Mouse (Mus musculus) forebrain, postnatal 0 days (tissue): ENCODE measurements around the gene Heg1. TPM values are rescaled to one million over a fixed set of nuclear protein-coding genes. Genes with fewer than 3 reads are reported as not detected.

Source experiments
- ATAC-seq: fragments of 200-750 bp; cut with Nextera tagmentation; 2 replicates; pipeline ENCODE4 v1.8.0; 2017; ENCODE audit warnings: mild to moderate bottlenecking, moderate library complexity
- DNase-seq: peaks from one replicate; pipeline ENCODE4 v3.0.0-alpha.2; 2015
- H3K27ac ChIP-seq: fragments of 300-500 bp; sonication (generic); 2 replicates; pipeline ENCODE4 v1.5.1; 2014; ENCODE audit warnings: low read depth, mild to moderate bottlenecking, antibody characterized with exemption, low read length, moderate library complexity, mixed read lengths
- H3K27me3 ChIP-seq: fragments of 300-500 bp; sonication (generic); 2 replicates; pipeline ENCODE4 v1.6.1; 2014; ENCODE audit warnings: mild to moderate bottlenecking, low read length, mixed read lengths; ENCODE audit not compliant: insufficient read depth
- H3K36me3 ChIP-seq: fragments of 300-500 bp; sonication (generic); 2 replicates; pipeline ENCODE4 v1.6.1; 2014; ENCODE audit warnings: mild to moderate bottlenecking, moderate library complexity; ENCODE audit not compliant: insufficient read depth
- H3K4me1 ChIP-seq: fragments of 300-500 bp; sonication (generic); 2 replicates; pipeline ENCODE4 v1.6.1; 2014; ENCODE audit warnings: antibody characterized with exemption; ENCODE audit not compliant: insufficient read depth
- H3K4me2 ChIP-seq: fragments of 300-500 bp; sonication (generic); 2 replicates; pipeline ENCODE4 v1.6.1; 2014; ENCODE audit warnings: low read depth, mild to moderate bottlenecking, moderate library complexity
- H3K4me3 ChIP-seq: fragments of 300-500 bp; sonication (generic); 2 replicates; pipeline ENCODE4 v1.5.1; 2014; ENCODE audit warnings: low read depth, low read length, mixed read lengths
- H3K9ac ChIP-seq: fragments of 300-500 bp; sonication (generic); 2 replicates; pipeline ENCODE4 v1.6.1; 2014; ENCODE audit warnings: mild to moderate bottlenecking
- H3K9me3 ChIP-seq: fragments of 300-500 bp; sonication (generic); 2 replicates; pipeline ENCODE4 v1.6.1; 2016; ENCODE audit warnings: low read length
- CTCF ChIP-seq: sonication (generic); IDR thresholded peaks from 2 replicates; pipeline ENCODE4 v1.5.1; 2016; ENCODE audit warnings: antibody characterized with exemption, control low read depth, low read depth
- WGBS: fragments of 180-500 bp; shearing (Covaris S2); extraction: QIAGEN DNeasy Blood & Tissue Kit; methylation state at CpG from one replicate; pipeline ENCODE4 v1.1.7; 2014; 5-methylcytosine and 5-hydroxymethylcytosine counted together
- polyA plus RNA-seq: library from polyadenylated mRNA; unstranded; fragments of >200 nt; fragmentation: Nextera tagmentation; extraction: Ambion mirVana; gene quantifications from 2 replicates; pipeline ENCODE4 v1.2.1, GENCODE M21; 2015
- total RNA-seq: library from RNA; depleted of rRNA; stranded (reverse); fragments of >200 nt; gene quantifications from 2 replicates; pipeline ENCODE4 v1.2.3, GENCODE M21; 2014

The Heg1 gene
- total and polyA plus RNA-seq, 2 experiments from 2014 or later: 8.0 to 19.9 TPM

DNA sequence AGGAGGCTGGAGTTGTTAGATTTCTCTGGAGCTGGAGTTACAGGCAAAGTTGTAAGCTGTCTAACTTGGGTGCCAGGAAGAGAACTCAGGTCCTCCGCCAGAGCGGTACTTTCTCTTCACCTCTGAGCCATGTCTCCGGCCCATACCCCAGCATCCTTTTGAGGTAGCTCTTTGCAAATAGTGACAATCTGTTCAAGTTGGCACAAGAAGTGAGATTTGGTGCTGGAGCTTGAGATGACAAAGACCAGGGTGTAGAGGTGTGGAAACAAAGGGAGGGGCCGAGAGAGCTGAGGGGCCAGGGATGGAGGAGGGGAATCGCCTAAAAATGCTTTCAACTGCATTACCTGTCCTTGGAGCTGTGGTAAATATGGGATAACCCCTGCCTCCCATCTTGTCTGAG is 24.6 kb upstream of the Heg1 start:
- ATAC-seq: no peak
- H3K4me3 ChIP-seq: no peak overlapping the region
- no peak for DNase-seq
- no peak for TF ChIP-seq CTCF
- no peaks in the 10 kb centered on the region for H3K36me3 ChIP-seq
- no peak overlapping the region for H3K9ac ChIP-seq
- no peak overlapping the region for H3K4me2 ChIP-seq
- H3K9me3 ChIP-seq: no peaks in the 10 kb centered on the region
- no peak overlapping the region for H3K27ac ChIP-seq
- no peaks in the 10 kb centered on the region for H3K4me1 ChIP-seq
- H3K27me3 ChIP-seq: no peaks in the 10 kb centered on the region
- WGBS: 77% methylated on average over 5 of the region's 5 CpGs

DNA sequence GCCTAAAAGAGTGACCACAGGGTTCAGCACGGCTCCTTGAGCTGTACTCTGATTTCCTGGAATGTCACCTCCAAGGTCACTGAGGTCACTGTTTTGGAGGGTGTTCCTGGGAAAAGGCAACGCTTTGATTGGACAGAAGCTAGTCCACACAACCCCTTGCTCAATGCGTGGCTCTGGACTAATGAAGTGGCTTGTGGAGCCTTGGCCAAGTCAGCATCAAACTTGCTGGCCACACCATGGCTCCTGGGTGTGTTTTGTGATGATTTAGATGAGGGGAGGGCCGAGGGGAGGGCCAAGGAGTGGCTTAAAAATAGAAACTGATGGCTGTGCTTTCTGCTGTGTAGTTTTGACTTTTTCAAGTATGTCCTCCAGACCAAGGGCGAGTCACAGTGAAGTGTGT is 24.0 kb upstream of the Heg1 start:
- ATAC-seq: no peak
- no peaks in the 10 kb centered on the region for H3K36me3 ChIP-seq
- 77% methylated on average over 5 of the region's 5 CpGs for WGBS
- TF ChIP-seq CTCF: no peak
- no peak overlapping the region for H3K4me2 ChIP-seq
- no peak overlapping the region for H3K9ac ChIP-seq
- no peak overlapping the region for H3K4me3 ChIP-seq
- H3K27ac ChIP-seq: no peak overlapping the region
- H3K4me1 ChIP-seq: no peaks in the 10 kb centered on the region
- H3K27me3 ChIP-seq: no peaks in the 10 kb centered on the region
- no peaks in the 10 kb centered on the region for H3K9me3 ChIP-seq
- no peak for DNase-seq

DNA sequence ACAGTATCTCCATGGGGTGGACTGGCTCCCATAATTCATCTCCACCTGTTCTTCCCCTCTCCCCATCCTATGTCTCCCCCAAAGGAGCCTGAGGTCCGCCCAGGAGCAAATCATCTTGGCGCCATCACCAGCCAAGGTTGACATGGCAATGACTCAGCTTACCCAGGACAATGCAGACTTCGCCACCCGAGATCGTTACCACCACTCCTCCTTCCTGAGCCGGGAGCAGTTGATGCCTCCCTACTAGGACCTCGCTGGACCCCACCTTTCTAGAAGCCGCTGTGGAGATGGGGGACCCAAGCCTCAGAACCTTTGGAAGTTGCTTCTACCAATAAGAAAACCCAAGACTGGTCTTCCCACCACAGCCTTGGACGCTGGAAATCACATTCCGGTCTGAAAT is 21.3 kb upstream of the Heg1 start:
- Histone ChIP-seq H3K36me3 (no peaks in the 10 kb centered on the region), H3K4me3 (no peak overlapping the region), H3K4me1 (no peaks in the 10 kb centered on the region), H3K27me3 (no peaks in the 10 kb centered on the region), H3K9ac (no peak overlapping the region), H3K9me3 (no peaks in the 10 kb centered on the region), H3K4me2 (no peak overlapping the region), H3K27ac (no peak overlapping the region)
- 96% methylated on average over 10 of the region's 10 CpGs for WGBS
- TF ChIP-seq CTCF: no peak
- ATAC-seq: no peak
- DNase-seq: no peak

DNA sequence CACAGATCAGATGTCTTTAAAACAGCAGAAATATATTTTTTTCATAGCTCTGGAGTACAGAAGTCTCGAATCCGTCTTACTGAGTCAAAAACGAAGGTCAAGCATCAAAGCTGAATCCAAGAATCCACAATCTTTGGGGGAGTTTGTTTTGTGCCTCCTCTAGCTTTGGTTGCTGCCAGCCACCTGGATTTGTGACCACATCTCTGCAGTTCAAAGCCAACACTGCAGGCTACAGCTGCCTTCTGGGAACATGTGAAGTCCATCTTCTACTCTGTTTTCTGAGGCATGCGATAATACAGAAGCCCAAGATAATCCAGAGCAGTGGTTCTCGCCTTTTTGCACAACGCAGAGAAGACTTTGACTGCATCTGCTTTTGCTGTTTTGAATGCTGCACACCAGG is 17.9 kb upstream of the Heg1 start:
- no peak overlapping the region for H3K27ac ChIP-seq
- WGBS: 85% methylated on average over 6 of the region's 6 CpGs
- DNase-seq (no peak), ATAC-seq (no peak)
- no peak for TF ChIP-seq CTCF
- no peak overlapping the region for H3K4me2 ChIP-seq
- no peak overlapping the region for H3K4me3 ChIP-seq
- H3K4me1 ChIP-seq: no peaks in the 10 kb centered on the region
- H3K9ac ChIP-seq: no peak overlapping the region
- no peaks in the 10 kb centered on the region for H3K36me3 ChIP-seq
- H3K27me3 ChIP-seq: no peaks in the 10 kb centered on the region
- H3K9me3 ChIP-seq: no peaks in the 10 kb centered on the region

DNA sequence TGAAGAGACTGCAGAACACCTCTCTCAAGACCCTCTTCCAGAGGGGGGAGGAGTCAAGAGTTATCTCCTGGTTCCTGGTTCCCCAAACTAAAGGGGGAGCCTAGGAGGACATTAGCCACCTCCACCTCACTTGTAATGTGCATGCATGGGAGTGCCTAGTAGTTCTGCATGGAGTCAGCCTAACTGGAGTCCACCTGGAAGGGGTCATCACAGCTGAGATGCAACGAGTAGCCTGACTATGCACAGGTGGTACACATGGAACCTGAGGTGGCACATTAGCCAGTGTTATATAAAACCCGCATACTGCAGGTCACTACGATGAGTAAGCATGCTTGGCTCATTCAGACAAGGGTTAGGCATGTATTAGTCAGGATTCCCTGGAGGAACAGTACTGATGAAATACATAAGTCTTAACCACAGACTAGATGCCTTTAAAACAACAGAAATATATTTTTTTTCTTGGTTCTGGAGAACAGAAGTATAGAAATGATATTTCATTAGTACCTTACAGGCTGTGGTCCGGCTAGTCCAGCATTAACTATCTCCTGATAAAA is 17.1 kb upstream of the Heg1 start:
- Histone ChIP-seq H3K9me3 (no peaks in the 10 kb centered on the region), H3K27ac (no peak overlapping the region), H3K4me3 (no peak overlapping the region), H3K4me1 (no peaks in the 10 kb centered on the region), H3K27me3 (no peaks in the 10 kb centered on the region), H3K36me3 (no peaks in the 10 kb centered on the region), H3K4me2 (no peak overlapping the region), H3K9ac (no peak overlapping the region)
- DNase-seq: no peak
- ATAC-seq: no peak
- TF ChIP-seq CTCF: no peak
- WGBS: 94% methylated on average over 4 of the region's 4 CpGs

DNA sequence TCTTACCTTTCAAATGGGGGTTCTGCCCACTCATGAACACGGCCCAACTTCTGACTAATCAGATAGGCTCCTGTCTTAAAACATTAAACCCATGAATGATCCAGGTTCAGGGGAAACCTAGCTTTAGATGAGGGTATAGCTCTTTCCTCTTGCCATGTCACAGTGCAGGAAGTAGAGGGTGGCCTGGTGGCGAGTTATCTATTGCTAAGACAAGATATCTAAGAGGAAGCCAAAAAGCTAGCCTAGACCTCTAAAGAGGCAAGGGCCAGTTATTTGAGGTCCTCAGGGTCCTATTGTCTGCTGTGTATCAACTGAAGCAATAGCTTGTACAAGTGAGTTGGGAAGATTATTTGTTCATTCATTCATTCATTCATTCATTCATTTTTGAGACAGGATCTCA is 15.7 kb upstream of the Heg1 start:
- Histone ChIP-seq H3K9me3 (no peaks in the 10 kb centered on the region), H3K4me1 (no peaks in the 10 kb centered on the region), H3K9ac (no peak overlapping the region), H3K36me3 (no peaks in the 10 kb centered on the region), H3K27ac (no peak overlapping the region), H3K27me3 (no peaks in the 10 kb centered on the region), H3K4me3 (no peak overlapping the region), H3K4me2 (no peak overlapping the region)
- WGBS: 94% methylated on average over 2 of the region's 2 CpGs
- DNase-seq: no peak
- TF ChIP-seq CTCF: no peak
- no peak for ATAC-seq

DNA sequence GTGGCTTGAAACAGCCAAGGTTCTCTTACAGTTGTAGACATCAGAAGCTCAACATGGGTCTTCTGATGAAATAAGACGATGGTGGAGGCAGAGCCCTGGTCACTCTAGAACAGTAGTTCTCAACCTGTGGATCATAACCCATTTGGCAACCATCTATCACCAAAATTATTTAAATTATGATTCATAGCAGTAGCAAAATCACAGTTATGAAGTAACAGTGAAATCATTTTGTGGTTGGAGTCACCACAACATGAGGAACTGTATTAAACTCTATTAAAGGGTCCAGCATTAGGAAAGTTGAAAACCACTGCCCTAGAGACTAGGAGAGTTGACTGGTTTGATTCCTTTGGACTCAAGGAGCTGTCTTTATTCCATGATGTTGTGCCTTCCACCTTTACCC is 15.1 kb upstream of the Heg1 start:
- H3K9ac ChIP-seq: no peak overlapping the region

DNA sequence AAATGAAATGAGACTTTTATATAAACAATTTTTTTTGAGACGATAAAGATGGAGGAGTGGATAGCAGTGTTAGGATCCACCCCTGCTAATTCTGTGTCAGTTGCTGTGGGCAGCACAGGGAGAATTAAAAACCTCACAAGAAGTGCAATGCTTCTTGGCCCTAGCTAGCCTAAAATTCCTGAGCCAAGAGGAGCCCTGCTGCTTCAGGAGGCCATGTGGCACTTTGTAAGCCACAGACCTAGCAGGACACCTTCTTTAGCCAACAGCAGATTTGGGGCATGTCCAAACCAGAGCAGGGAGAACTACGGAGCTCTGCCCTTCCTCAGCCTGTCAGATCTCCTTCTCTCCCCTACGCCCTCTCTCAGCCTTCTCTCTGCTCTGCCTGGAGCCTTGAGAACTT is 13.8 kb upstream of the Heg1 start:
- DNase-seq (no peak), ATAC-seq (no peak)
- no peaks in the 10 kb centered on the region for H3K4me1 ChIP-seq
- H3K4me2 ChIP-seq: no peak overlapping the region
- no peaks in the 10 kb centered on the region for H3K27me3 ChIP-seq
- no peak overlapping the region for H3K4me3 ChIP-seq
- no peak overlapping the region for H3K27ac ChIP-seq
- no peak overlapping the region for H3K9ac ChIP-seq
- no peaks in the 10 kb centered on the region for H3K36me3 ChIP-seq
- H3K9me3 ChIP-seq: no peaks in the 10 kb centered on the region
- no peak for TF ChIP-seq CTCF
- WGBS: 76% methylated on average over 3 of the region's 3 CpGs

More for the DNA sequence above, 15.1 kb upstream of the Heg1 start:
- H3K4me1 ChIP-seq: no peaks in the 10 kb centered on the region
- no peak for DNase-seq
- H3K36me3 ChIP-seq: no peaks in the 10 kb centered on the region
- ATAC-seq: no peak
- no peak for TF ChIP-seq CTCF
- H3K4me3 ChIP-seq: no peak overlapping the region
- no peaks in the 10 kb centered on the region for H3K9me3 ChIP-seq
- H3K4me2 ChIP-seq: no peak overlapping the region
- 95% methylated on average over 1 of the region's 1 CpGs for WGBS
- H3K27me3 ChIP-seq: no peaks in the 10 kb centered on the region
- H3K27ac ChIP-seq: no peak overlapping the region
